Mouse (Mus musculus) gastrocnemius, adult 2 months (tissue): Measurements from ENCODE around the gene Rspry1. TPM values are rescaled to one million over a fixed set of nuclear protein-coding genes. Genes with fewer than 3 reads are reported as not detected.
A peak's percentile ranks its signal among the peaks of the same experiment; 100 is the strongest.

ENCODE experiments used
- DNase-seq: peaks from one replicate; pipeline ENCODE4 v3.0.0; 2022
- H3K27ac ChIP-seq: fragments of 200-600 bp; 2 replicates; pipeline ENCODE4 v1.8.1; 2022; ENCODE audit warnings: mild to moderate bottlenecking
- H3K4me3 ChIP-seq: fragments of 200-600 bp; 2 replicates; pipeline ENCODE4 v1.8.1; 2022; ENCODE audit warnings: mild to moderate bottlenecking, moderate library complexity
- CTCF ChIP-seq: fragments of 200-600 bp; IDR thresholded peaks from 2 replicates; pipeline ENCODE4 v1.8.1; 2022; ENCODE audit warnings: antibody characterized with exemption, mild to moderate bottlenecking, moderate library complexity
- intact Hi-C: fragments of 180-260 bp; cut with DNase I; formaldehyde crosslinking; loops from one replicate; pipeline ENCODE4 v1.15.1; 2025
- total RNA-seq, 2 experiments: library from RNA; stranded (reverse); gene quantifications; 2 replicates each; pipeline ENCODE4 v1.2.3; 2021

The Rspry1 gene
- total RNA-seq, 2 experiments from 2014 or later: 8.5 to 10.8 TPM

GRCm38 (mm10) chr8:94574159-94574907 is 27.4 kb upstream of the Rspry1 start:
- no peak for DNase-seq
- no peak for TF ChIP-seq CTCF
- H3K27ac ChIP-seq: no peak overlapping the region
- intact Hi-C loops: no loop called here
- H3K4me3 ChIP-seq: no peak overlapping the region

DNA sequence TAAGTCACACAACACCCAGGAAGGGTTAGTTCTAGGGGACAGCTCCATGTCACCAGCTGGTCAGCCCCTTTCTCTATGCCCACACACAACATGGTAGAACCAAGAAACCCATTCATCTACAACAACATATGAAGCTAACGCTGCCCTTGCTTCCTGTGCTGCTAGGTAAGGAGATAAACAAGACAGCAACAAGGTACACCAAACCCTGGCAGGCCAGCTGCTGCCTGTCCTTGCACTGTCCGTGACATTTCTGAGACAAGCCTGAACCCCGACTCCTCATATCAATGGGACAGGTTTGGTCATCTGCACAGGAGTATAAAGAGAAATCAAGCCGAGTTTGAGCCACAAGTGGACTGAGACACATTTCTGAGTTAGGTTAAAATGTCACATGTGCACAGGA is 26.6 kb upstream of the Rspry1 start:
- no peak for TF ChIP-seq CTCF
- no peak for DNase-seq
- H3K4me3 ChIP-seq: no peak overlapping the region
- intact Hi-C loops: no loop called here
- no peak overlapping the region for H3K27ac ChIP-seq

GRCm38 (mm10) chr8:94581820-94582483 is 19.8 kb upstream of the Rspry1 start:
- intact Hi-C loops: no loop called here
- no peak for DNase-seq

GRCm38 (mm10) chr8:94582569-94582968 is 19.2 kb upstream of the Rspry1 start:
- DNase-seq: peak; percentile 70
- no peak overlapping the region for H3K4me3 ChIP-seq
- H3K27ac ChIP-seq: peak overlapping the region; percentile 83
- no peak for TF ChIP-seq CTCF
- intact Hi-C loops: no loop called here

More at GRCm38 (mm10) chr8:94581820-94582483, 19.8 kb upstream of the Rspry1 start:
- no peak overlapping the region for H3K4me3 ChIP-seq
- peak overlapping the region; percentile 83 for H3K27ac ChIP-seq
- TF ChIP-seq CTCF: no peak

DNA sequence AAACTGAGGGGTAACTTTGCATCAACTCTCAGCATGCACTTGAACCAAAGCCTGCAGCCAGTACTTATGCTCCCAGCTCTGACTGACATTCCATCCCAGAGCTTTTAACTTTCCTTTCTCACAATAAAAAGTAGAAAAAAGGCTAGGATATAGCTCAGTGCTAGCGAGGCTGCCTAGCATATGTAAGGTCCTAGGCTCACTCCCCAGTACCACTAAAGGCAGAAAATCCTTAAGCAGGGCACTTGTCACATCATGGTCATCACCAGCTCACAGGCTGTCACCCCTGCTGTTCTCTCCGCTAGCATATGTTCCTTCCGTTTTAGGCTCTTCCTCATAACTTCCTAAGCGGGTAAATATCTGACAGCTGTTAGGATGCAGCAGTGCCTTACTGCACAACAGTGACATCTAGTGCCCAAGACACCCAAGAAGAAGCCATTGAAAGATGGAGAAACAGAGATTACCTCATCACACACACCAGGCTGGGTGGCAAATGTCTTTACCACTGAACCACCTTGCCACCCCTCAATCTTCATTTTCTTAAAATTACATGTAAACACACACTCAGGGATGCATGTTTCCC is 17.4 kb upstream of the Rspry1 start:
- Histone ChIP-seq H3K27ac (peak overlapping the region; percentile 68), H3K4me3 (no peak overlapping the region)
- TF ChIP-seq CTCF: peak; percentile 88
- DNase-seq: peak; percentile 50
- intact Hi-C loops: loop anchor here (1.0 kb wide), 2 partner anchors 56 to 92 kb away; no protein-coding TSS in a partner anchor

DNA sequence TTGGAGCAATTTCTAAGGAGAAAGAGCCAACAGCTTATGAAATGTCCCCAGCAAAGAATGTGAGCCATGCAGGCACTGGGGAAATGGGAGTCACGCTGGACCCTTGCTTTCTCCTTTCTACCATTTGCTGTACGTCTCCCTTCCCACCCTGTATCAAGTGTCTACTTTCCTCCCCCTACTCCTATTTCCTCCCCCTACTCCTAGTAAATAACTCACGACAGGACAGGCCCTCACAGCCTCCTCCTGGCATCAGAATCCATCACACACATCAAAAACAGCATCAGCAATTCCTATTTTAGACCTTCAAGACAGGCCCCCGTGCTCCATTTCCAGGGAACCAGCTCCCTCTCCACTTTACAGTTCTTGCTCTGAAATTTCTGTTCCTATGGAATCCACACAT is 10.0 kb upstream of the Rspry1 start:
- intact Hi-C loops: loop anchor here (5.0 kb wide), 1 partner anchor 221 kb away; the partner anchor contains the start of gene Ccl17
- no peak for TF ChIP-seq CTCF
- DNase-seq: no peak
- H3K4me3 ChIP-seq: no peak overlapping the region
- H3K27ac ChIP-seq: peak overlapping the region; percentile 88

GRCm38 (mm10) chr8:94594211-94594610 is 7.5 kb upstream of the Rspry1 start:
- no peak overlapping the region for H3K4me3 ChIP-seq
- intact Hi-C loops: loop anchor here (5.0 kb wide), 1 partner anchor 218 kb away; the partner anchor contains the start of gene Ccl17
- peak; percentile 59 for TF ChIP-seq CTCF
- DNase-seq: no peak
- H3K27ac ChIP-seq: peak overlapping the region; percentile 24

DNA sequence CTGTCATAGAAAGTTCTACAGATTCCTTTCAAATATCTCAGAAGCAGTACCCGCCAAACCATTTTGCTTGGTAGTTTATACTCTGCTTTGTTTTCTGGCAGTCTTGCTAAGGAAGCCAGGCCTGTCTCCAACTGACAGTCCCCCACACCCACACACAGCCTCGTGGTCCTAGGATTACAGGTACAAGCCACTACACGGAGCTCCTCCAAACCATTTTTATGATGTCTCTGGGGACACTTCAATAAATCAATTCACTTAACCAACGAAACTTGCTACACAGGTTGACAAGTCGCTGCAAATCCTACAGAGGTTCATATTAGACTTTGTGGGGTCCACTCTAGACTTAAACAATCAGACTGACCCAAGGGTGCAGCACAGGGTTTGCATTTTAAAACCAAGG is 1.3 kb upstream of the Rspry1 start:
- peak overlapping the region; percentile 97 for H3K27ac ChIP-seq
- peak overlapping the region; percentile 100 for H3K4me3 ChIP-seq
- no peak for DNase-seq
- intact Hi-C loops: loop anchor here (2.0 kb wide), 1 partner anchor 104 kb away; no protein-coding TSS in a partner anchor
- TF ChIP-seq CTCF: no peak

DNA sequence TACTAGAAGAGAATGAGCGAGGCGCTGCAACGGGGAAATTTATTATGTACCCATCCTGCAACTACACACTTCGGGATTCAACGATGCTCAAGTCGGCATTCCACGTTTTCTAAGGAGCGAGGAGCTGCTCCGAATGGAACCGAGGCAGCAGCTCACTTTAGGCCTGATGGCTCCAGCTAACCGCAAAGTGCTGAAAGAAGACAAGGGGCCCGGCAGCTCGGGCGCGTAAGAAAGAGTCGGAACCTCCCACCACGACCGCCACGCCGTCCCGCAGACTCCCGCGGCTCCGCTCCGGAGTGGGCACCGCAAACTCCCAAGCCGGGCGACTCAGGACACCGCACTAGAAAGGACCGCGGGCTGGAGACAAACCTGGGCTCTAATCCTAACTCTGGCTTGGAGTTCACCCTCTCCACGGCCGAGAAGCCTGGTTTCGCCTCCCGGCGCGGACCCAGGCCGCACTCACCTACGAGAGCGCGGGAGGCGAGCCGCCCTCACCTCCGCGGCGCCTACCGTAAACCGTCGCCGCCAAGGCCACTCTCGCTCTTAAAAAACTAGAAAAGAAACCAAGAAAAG is 617 bp upstream of the Rspry1 start:
- DNase-seq: peak; percentile 44
- no peak for TF ChIP-seq CTCF
- H3K4me3 ChIP-seq: peak overlapping the region; percentile 100
- intact Hi-C loops: loop anchor here (2.0 kb wide), 1 partner anchor 104 kb away; no protein-coding TSS in a partner anchor
- H3K27ac ChIP-seq: peak overlapping the region; percentile 97

GRCm38 (mm10) chr8:94602471-94603131 is 864 bp downstream of the Rspry1 start:
- no peak for TF ChIP-seq CTCF
- DNase-seq: peak; percentile 52
- intact Hi-C loops: no loop called here
- Histone ChIP-seq H3K27ac (peak overlapping the region; percentile 95), H3K4me3 (peak overlapping the region; percentile 100)

GRCm38 (mm10) chr8:94604030-94604429 is 2.3 kb downstream of the Rspry1 start:
- Histone ChIP-seq H3K27ac (peak overlapping the region; percentile 35; the same call in 1 of the 2 replicates), H3K4me3 (no peak overlapping the region)
- TF ChIP-seq CTCF: no peak
- intact Hi-C loops: no loop called here
- DNase-seq: no peak

GRCm38 (mm10) chr8:94607064-94607463 is 5.3 kb downstream of the Rspry1 start:
- Histone ChIP-seq H3K4me3 (no peak overlapping the region), H3K27ac (no peak overlapping the region)
- no peak for DNase-seq
- intact Hi-C loops: no loop called here
- no peak; the same call in 1 of the 2 replicates for TF ChIP-seq CTCF
